Mouse (Mus musculus) 3T3-L1 (cell line): ENCODE measurements around the gene Nat10.
A peak's percentile ranks its signal among the peaks of the same experiment; 100 is the strongest.

Experiments used
- DNase-seq: peaks from one replicate; pipeline ENCODE4 v3.0.0-alpha.2; 2015; ENCODE audit warnings: low read depth, low spot score

Gene Nat10

DNA sequence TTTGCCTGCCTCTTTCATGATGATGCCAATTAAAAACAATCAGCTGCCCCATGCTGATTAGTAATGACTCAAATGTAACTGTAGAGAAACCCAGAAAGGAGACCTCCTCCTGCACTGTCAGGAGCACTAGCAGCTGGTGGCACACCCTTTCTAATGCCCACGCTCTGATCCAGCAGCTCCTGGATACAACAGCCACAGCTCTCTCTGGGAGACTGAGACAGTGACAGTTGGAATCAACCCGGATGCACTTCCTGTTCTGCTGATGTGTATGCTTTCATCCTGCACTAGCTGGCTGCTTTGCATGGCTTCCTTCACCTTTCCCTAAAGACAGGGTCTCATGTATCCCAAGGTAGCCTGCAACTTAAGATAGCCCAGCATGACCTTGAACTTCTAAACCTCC, 15.0 kb downstream of the Nat10 start:
- no peak for DNase-seq

GRCm38 (mm10) chr2:103745481-103745880, 15.6 kb downstream of the Nat10 start:
- no peak for DNase-seq

- DNase-seq = peak; percentile 85
Observed at GRCm38 (mm10) chr2:103743988-103744387, 17.1 kb downstream of the Nat10 start.

DNA sequence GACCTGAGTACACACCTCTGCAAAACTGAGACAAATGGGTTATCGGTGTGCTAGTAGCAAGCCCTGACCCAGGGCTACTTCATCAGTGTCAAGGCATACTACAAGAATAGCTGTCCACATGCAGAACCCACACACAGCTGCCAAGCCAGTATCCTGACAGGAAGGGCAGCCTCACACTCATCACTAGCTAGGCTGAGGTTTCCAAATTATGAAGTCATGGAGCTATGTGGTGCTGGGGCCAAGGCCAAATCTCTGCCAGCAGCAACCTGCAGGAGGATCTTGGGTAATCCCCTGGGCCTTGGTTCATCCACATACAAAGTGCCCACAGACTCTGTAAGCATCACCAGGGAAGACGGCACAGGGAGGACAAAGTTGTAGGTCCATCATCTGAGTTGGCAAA, 17.5 kb downstream of the Nat10 start:
- peak; percentile 40 for DNase-seq

DNA sequence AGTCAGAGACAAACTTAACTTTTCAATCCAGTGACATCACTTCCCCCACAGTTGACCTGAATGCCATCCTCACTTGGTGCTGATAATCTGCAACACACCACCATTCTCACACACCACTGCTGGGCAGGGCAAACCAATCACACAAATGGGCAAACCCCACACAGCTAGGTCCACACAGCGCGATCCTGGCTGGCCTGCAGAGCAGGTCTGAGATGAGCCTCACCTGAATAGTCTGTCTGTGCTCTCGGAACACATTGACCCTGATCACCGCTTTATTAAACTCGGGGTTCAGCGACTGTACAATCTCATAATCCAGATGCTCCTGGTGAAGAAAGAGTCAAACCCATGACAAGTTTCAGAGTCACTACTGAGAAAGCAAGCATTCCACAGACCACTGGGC, 18.2 kb downstream of the Nat10 start:
- DNase-seq = no peak

GRCm38 (mm10) chr2:103731423-103731822, 29.6 kb downstream of the Nat10 start:
- no peak for DNase-seq

DNA sequence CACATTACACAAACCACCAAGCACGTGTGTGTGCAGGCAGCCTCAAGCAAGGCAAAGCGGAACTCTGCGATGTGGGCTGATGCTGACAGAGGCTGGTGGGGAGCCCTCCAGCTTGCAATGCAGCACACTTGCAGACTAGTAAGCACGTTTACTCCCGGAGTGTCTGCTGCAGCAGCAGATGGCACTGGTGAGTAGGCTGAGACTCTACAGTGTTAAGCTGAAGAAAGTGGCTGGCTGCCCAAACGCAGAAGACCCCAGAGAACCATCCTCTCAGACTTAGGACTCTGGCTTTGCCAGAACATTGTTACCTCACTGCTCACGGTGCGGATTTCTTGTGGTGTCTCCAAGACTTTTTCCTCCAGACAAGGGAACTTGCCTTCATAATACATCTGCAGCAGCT, 30.1 kb downstream of the Nat10 start:
- DNase-seq = no peak

DNA sequence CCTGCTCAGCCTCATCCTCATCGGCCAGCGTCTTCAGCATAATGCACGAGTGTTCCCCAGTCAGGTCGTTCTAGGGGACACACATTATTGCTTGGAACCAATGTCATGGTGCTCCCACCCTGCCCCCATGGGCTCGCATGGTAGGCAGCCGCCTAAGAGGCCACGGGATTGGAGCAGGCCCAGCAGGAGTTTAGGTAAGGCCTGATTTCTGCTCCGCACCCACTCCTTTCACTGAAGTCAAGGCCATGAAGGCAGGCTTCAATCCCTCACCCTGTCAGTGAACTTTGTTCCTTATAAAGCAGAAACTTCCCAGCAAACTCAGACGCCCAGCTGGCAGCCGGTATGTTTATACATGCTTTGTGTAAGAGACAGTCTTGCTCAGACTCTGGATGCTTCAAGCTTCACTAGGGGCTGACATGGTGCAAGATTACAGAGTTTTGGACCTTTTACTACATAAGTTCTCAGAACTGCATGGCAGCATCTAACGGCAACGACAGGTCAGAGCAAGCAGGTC, 33.0 kb downstream of the Nat10 start:
- no peak for DNase-seq

GRCm38 (mm10) chr2:103724521-103724920, 36.5 kb downstream of the Nat10 start:
- no peak for DNase-seq

- no peak for DNase-seq
Observed at GRCm38 (mm10) chr2:103719292-103719646, 41.8 kb downstream of the Nat10 start.

DNA sequence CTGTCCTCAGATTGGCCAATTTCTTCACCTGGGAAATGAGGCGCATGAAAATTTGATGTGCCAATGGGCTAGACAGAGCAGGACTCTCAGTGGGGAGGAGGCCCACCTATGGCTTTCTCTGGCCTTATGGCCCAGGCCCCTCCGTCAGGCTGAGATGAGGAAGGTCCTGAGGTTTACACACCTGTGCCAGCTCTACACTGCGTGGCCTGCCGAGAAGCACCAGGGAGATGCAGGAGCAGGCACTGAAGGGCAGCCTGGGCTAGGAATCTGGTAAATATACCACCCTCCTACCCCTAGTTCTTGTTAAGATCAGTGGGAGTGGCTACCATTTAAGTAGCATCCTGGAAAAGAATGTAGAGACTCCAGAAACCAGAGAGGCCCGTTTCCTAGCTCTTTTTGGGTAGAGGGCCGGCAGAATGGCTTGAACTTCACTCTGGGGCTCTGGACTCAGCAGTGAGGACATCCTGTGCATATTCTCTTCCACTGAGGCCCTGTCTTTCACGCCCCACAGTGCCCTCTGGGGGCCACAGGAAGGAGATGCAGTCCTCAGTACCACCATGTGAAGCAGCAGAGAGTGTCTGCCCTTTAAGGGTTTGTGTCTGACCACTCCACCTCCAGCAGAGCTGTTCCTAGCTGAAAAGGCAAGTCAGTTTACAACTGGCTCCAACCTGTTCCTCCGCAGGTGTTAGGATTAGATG, 42.3 kb downstream of the Nat10 start:
- DNase-seq = peak; percentile 92

DNA sequence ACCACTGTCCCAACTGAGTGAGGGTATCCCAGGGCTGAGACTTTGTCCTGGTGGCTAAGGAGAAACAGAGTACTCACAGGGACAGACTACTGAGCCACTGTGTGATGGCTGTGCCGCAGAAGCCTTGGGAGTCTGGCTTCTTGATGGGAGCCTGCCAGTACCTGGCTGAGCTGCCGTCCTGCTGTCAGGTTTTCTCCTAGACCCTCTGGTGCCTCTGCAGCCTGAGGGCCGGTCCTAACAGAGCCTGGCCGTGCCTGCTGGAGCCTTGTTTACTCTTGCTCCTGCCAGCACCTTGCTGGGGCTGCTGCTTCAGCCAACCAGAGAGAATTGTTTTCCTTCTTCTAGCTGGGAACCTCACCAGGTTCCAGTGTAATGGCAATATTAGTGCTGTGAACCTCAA, 46.7 kb downstream of the Nat10 start:
- DNase-seq = no peak

DNA sequence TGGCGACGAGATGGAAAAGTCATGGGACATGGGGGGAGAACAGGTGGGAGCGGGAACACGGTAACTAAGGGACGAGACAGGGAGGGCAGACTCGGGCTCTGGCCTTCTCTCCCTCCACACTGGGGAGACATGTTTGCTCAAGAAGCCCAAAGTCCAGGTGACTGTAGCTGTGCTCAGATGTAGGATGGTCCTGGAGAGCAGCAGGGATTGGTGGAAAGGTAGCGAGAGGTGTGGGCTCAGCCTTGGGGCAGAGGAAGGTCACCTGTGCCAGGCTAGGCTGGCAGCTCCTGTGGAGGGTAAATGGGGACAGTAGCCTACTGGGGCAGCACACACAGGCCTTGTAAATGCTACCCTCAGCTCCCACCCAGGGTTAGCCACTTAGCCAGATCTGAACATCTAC, 47.2 kb downstream of the Nat10 start:
- no peak for DNase-seq

- no peak for DNase-seq
Observed at GRCm38 (mm10) chr2:103710849-103711248, 50.2 kb downstream of the Nat10 start.

DNA sequence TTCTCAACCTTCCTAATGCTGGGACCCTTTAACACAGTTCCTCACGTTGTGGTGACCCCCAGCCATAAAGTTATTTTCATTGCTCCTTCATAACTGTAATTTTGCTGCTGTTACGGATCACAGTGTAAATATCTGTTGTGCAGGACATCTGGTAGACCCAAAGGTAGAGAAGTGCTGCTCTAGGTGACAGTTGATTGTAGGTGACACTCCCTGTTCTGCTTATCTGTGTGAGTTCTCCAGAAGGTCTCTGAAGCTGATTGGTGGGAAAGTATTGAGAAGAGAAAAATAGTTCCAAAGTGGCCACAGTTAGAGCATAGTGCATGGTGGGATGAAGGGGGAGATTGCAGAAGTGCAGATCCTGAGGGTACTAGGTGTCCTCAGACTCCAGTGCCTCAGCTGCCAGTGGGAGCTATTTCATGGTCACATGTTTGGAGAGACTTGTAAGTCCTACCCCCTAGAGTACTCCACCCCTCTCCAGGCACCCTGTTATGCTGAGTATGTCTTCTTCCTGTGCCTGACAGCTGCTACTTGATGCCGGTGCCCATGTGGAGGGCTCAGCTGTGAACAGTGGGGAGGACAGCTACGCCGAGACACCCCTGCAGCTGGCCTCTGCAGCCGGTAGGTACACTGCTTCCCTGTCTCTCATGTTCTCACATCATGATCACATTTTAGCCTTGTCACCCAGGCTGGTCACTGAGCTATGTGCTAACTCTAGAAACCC, 53.9 kb downstream of the Nat10 start:
- no peak for DNase-seq

- DNase-seq = peak; percentile 98
Observed at GRCm38 (mm10) chr2:103706226-103706625, 54.8 kb downstream of the Nat10 start.

GRCm38 (mm10) chr2:103705826-103706225, 55.2 kb downstream of the Nat10 start:
- DNase-seq = no peak

- no peak for DNase-seq
Observed at GRCm38 (mm10) chr2:103703865-103704264, 57.2 kb downstream of the Nat10 start.

GRCm38 (mm10) chr2:103703336-103703735, 57.7 kb downstream of the Nat10 start:
- no peak for DNase-seq

DNA sequence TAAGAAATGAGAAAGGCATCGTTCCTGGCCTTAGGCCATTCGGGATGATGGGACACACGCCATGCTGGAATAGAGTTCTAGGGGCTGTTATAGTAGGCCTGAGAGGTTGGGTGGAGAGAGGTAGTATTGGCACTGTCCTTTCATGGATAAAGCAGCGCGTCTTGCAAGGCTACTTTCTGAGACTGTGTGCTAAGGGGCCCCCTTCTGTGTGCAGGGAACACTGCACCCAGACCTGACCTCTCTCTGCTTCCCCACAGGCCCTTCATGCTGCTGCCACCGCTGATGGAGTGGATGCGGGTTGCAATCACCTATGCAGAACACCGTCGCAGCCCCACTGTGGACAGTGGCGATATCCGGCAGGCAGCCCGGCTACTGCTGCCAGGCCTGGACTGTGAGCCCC, 60.6 kb downstream of the Nat10 start:
- DNase-seq = no peak

GRCm38 (mm10) chr2:103696177-103696576, 64.9 kb downstream of the Nat10 start:
- peak; percentile 74 for DNase-seq

DNA sequence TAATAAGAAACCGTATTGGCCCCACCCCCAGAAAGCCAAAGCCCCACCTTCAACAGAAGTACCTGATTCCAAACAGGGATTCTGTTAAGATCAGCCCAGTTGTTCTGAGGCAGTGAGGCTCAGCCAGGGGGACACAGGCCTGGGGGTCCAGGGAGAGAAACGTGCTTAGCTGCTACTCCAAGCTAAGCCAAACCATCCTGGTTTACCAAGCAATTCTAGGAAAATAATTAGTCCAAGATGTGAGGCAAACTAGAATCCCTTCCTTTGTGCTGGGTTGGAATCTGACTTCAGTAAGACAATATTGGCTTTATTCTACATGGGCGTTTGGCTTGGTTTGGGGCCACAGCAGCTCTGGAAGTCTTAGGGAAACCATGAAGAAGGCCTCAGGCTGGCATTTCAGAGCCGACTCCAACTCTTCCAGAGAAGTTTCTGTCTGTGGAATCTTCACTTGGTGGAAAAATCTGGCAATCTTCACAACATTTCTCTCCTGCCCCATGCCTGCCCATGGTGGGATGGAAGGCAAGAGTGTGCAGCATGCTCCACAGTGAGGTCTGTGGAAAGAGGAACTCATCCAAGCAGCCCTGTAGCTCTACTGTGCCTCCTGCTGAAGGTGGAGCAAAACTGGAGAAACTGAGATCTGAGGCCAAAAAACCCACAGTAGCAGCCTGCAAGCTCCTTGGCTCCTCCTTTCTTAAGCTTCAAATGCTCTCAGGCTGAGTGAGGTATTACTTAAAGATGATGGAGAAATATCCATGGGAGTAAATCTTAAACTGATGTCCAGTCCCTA, 66.1 kb downstream of the Nat10 start:
- no peak for DNase-seq
